Mouse (Mus musculus): ENCODE measurements around the gene Map7d1. TPM values are rescaled to one million over a fixed set of nuclear protein-coding genes. Genes with fewer than 3 reads are reported as not detected.
A peak's percentile ranks its signal among the peaks of the same experiment; 100 is the strongest.
"Not testable (repeated sequence)": the region's sequence is repeated elsewhere in the genome, so short reads cannot be mapped to it uniquely, and the experiment has no call there.

Gene Map7d1
- polyA plus RNA-seq, 1 experiment from 2014 or later, result 73.9 TPM

DNA sequence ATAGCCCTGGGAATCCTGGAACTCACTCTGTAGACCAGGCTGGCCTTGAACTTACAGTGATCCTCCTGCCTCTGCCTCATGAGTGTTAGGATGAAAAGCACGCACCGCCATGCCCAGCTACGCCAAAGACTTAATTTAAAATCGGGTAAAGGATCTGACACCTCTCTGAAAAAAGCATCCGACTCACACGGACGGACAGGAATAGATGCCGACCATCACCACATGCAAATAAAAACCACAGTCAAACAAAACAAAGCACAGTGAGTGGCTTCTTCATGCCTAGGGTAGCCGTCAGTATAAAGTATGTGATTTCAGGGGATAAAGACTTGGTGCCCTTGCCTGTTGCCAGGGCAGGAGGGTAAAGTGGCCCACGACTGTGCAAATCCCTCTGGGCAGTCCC, 36.1 kb downstream of the Map7d1 start:
- Histone ChIP-seq H3K36me3 (no peaks in the 10 kb centered on the region), H3K9me3 (replicated peaks) (no peaks in the 10 kb centered on the region), H3K4me2 (no peak overlapping the region), H3K27me3 (replicated peaks) (no peaks in the 10 kb centered on the region), H3K9ac (no peak overlapping the region), H3K27ac (ENCODE audit: poor library complexity, severe bottlenecking) (no peak overlapping the region), H3K4me3 (no peak overlapping the region), H3K4me1 (replicated peaks) (no peaks in the 10 kb centered on the region; the same call in 1 of the 2 replicates)
- 87% methylated on average over 10 of the region's 10 CpGs for WGBS
- ATAC-seq (ENCODE audit: insufficient number of reproducible peaks, low FRiP score), result no peak

DNA sequence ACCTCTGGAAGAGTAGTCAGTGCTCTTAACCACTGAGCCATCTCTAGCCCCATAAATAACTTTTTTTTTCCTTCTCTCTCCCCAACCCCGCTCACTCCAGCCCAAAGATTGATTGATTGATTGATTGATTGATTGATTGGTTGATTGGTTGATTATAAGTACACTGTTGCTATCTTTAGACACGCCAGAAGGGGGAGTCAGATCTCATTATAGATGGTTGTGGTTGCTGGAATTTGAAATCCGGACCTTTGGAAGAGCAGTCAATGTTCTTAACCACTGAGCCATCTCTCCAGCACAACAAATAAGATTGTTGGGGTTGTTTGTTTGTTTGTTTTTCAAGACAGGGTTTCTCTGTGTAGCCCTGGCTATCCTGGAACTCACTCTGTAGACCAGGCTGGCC, 36.6 kb downstream of the Map7d1 start:
- not testable (repeated sequence) for H3K9me3 ChIP-seq (replicated peaks); H3K4me3 ChIP-seq; H3K4me1 ChIP-seq (replicated peaks); H3K27ac ChIP-seq (ENCODE audit: poor library complexity, severe bottlenecking); H3K9ac ChIP-seq; H3K4me2 ChIP-seq; H3K27me3 ChIP-seq (replicated peaks); ATAC-seq (ENCODE audit: insufficient number of reproducible peaks, low FRiP score); H3K36me3 ChIP-seq
- 69% methylated on average over 3 of the region's 3 CpGs for WGBS

DNA sequence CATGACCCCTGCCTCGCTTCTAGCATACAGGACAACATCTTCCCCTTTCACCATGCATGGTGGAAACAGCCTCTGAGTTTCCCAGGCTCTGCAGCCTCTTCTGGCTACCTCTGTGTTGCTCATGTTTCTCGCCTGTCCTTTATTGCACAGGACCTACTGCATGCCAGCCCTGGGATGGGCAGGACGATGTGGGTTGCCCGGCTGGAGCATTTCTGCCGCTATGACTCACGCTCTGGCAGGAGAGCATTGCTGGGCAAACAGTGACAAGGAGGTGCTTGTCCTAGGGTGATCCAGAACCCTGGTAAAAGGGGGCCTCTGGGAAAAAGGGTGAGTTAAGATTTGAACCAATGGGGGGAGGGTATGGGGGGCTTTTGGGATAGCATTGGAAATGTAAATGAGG, 38.4 kb downstream of the Map7d1 start:
- H3K4me1 ChIP-seq (replicated peaks), result no peaks in the 10 kb centered on the region; the same call in 1 of the 2 replicates
- no peak for ATAC-seq (ENCODE audit: insufficient number of reproducible peaks, low FRiP score)
- 77% methylated on average over 6 of the region's 6 CpGs for WGBS
- H3K36me3 ChIP-seq, result no peaks in the 10 kb centered on the region
- H3K27ac ChIP-seq (ENCODE audit: poor library complexity, severe bottlenecking), result no peak overlapping the region
- H3K9ac ChIP-seq, result no peak overlapping the region
- no peak overlapping the region for H3K4me2 ChIP-seq
- H3K4me3 ChIP-seq, result no peak overlapping the region
- no peaks in the 10 kb centered on the region for H3K27me3 ChIP-seq (replicated peaks)
- H3K9me3 ChIP-seq (replicated peaks), result no peaks in the 10 kb centered on the region

DNA sequence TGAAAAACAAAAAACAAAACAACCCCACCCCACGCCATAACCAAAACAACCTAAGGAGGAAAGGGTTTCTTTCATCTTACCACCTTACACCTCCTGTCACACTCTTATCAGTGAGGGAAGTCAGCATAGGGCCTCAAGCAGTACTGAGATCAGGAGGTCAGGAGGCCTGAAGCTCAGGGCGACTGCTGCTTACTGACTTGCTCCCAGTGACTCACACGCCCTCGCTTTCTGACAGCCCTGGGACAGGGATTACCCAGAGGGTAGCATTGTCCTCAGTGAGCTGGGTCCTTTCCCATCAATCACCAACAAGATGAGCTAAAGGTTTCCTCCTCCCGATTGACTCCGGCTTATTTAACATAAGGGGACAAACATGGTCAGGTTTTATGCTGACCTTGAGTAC, 49.1 kb downstream of the Map7d1 start:
- Histone ChIP-seq H3K4me1 (replicated peaks) (peaks cover 16% of the 10 kb centered on the region), H3K4me2 (no peak overlapping the region), H3K4me3 (no peak overlapping the region), H3K9me3 (replicated peaks) (no peaks in the 10 kb centered on the region), H3K27me3 (replicated peaks) (no peaks in the 10 kb centered on the region), H3K27ac (ENCODE audit: poor library complexity, severe bottlenecking) (no peak overlapping the region), H3K9ac (no peak overlapping the region), H3K36me3 (no peaks in the 10 kb centered on the region)
- no peak for ATAC-seq (ENCODE audit: insufficient number of reproducible peaks, low FRiP score)
- 47% methylated on average over 6 of the region's 6 CpGs for WGBS

DNA sequence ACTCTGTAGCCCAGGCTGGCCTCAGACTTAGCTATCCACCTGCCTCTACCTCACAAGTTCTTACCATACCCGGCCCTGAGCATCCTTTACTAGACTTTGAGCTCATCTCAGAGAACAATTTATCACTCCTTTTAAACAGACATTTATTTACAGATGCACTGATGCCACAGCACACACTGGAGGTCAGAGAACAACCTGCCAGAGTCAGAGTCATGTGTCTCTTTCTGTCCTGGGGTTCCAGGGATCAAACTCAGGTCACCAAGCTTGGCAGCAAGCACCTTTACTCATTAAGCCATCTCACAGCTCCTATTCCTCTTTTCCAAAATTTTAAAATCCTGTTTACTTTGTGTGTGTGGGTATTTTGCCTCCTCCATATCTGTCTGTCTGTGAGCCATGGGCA, 50.8 kb downstream of the Map7d1 start:
- no peak for ATAC-seq (ENCODE audit: insufficient number of reproducible peaks, low FRiP score)
- Histone ChIP-seq H3K4me1 (replicated peaks) (peaks cover 23% of the 10 kb centered on the region), H3K27me3 (replicated peaks) (no peaks in the 10 kb centered on the region), H3K4me3 (no peak overlapping the region), H3K9me3 (replicated peaks) (no peaks in the 10 kb centered on the region), H3K9ac (no peak overlapping the region), H3K27ac (ENCODE audit: poor library complexity, severe bottlenecking) (no peak overlapping the region), H3K4me2 (no peak overlapping the region), H3K36me3 (no peaks in the 10 kb centered on the region; the same call in 1 of the 2 replicates)
- 50% methylated on average over 1 of the region's 1 CpGs for WGBS

DNA sequence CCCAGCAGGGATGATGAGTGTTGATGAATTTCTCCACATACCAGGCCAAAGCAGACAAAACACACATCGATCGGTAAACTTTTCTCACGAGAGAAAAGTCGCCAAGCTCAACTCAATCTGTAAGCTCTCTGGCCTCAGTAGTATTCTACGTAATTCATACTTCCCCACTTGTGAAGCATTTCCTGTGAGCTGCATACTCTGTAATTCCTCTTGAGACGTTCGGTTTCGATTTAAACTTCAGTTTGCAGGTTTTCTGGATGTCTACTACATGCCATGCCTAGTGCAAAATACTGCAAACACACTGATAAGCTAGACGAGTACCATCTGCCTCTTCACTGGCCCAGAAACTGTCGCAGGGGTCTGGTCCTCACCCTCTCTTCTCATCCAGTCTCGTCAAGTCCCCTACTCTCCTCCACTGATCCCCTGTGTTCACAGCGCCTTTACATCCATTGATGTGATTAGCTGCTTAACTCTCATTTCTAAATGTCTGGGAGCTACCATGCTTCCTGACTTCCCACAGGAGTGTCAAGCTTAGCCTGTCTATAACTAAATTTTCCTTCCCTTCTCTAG, 51.4 kb downstream of the Map7d1 start:
- no peak overlapping the region for H3K9ac ChIP-seq
- no peak overlapping the region for H3K4me2 ChIP-seq
- 69% methylated on average over 12 of the region's 12 CpGs for WGBS
- H3K36me3 ChIP-seq, result no peaks in the 10 kb centered on the region; the same call in 1 of the 2 replicates
- ATAC-seq (ENCODE audit: insufficient number of reproducible peaks, low FRiP score), result no peak
- H3K27me3 ChIP-seq (replicated peaks), result no peaks in the 10 kb centered on the region
- H3K4me1 ChIP-seq (replicated peaks), result peaks cover 29% of the 10 kb centered on the region
- H3K9me3 ChIP-seq (replicated peaks), result no peaks in the 10 kb centered on the region
- H3K4me3 ChIP-seq, result no peak overlapping the region
- no peak overlapping the region for H3K27ac ChIP-seq (ENCODE audit: poor library complexity, severe bottlenecking)

DNA sequence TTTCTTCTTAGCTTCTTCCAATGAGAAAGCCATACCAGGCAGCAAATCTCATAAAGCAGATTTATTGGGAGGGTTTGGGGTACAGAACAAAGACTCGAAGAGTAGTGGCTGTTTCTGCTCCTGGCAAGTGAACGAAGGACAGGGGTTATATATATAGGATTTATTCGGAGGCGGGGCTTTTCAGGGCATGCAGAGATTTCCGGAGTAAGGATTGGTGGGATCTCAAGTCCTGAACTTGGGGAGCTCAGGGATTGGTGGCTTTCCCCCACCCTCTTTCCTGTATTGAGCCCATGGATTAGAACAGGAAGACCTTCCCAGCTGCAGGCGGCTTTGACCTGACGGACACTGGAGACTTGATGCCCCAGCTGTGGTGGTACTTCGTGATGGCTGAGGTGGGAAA, 52.1 kb downstream of the Map7d1 start:
- H3K27me3 ChIP-seq (replicated peaks), result no peaks in the 10 kb centered on the region
- peaks cover 3% of the 10 kb centered on the region; the same call in 1 of the 2 replicates for H3K36me3 ChIP-seq
- no peak overlapping the region for H3K9ac ChIP-seq
- H3K4me2 ChIP-seq, result no peak overlapping the region
- H3K4me1 ChIP-seq (replicated peaks), result peaks cover 32% of the 10 kb centered on the region
- no peak overlapping the region for H3K4me3 ChIP-seq
- H3K27ac ChIP-seq (ENCODE audit: poor library complexity, severe bottlenecking), result 0 out of 2 replicates have a peak overlapping the region, but pooled peaks have one; percentile 87
- WGBS, result 83% methylated on average over 8 of the region's 8 CpGs
- no peaks in the 10 kb centered on the region for H3K9me3 ChIP-seq (replicated peaks)
- no peak for ATAC-seq (ENCODE audit: insufficient number of reproducible peaks, low FRiP score)

DNA sequence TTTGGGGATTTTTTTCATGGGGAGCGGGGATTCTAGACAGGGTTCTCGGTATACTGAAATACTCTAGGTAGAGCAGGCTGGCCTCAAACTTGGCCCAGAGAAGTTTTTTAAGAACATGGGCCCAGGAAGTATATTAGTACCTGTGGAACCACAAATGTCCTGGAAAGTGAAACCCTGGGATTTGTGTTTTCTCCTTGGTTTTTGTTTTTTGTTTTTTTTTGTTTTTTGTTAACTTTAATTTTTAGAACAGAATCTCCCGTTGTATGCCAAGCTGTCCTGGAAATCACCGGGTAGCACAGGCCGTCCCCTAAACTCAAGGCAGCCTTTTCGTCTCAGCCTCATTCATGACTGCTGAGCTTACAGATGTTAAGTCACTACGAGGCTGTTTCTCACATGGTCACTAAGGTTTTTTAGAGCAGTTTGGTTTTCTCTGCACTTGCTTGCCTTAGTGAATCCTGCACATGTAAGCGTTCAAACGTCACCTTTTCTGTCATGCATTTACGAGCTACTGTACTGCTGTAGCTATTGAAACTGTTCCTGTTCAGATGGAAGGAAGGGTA, 52.7 kb downstream of the Map7d1 start:
- no peak for ATAC-seq (ENCODE audit: insufficient number of reproducible peaks, low FRiP score)
- H3K4me3 ChIP-seq, result peak overlapping the region; percentile 72
- H3K27me3 ChIP-seq (replicated peaks), result no peaks in the 10 kb centered on the region

DNA sequence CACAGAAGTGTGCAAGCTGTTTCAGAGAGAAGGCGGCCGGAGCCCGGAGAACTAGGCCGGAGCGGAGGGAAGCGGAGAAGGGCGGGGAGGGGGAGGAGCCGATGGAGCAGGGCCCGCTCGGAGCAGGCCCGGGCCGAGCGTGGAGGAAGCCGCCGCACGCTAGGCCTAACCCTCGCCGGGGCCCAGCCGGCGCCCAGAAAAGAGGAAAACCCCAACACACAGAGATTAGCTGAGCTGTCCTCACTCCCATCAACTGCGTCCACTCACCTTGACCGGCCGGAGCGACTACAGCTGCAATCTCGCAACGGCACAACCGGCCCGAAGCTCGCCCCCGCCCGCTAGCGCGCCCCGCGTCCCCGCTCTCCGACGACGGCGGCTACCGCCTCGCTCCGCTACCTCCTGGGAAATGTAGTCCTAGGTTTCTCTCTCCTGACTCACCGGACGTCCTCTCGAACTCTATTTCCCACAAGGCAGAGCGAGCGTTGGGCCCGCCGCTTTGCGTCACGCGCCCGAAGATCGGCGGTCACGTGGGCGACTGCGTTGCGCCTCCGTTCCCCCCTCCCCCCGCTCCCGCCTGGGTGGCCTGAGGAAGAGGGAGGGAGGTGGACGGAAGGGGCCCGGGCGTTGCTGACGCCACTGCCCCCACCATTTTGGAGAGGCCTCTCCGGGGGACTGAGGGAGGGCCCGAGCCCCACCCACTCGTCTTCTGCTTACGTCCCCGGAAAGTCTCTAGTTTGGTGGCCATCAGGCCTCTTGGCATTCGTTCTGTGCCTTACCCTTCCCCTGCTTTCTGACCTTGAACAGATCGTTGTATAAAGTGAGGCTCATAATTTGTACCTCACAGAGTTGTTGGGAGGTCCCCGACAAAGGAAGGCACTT, 53.6 kb downstream of the Map7d1 start, which contains the start of gene Thrap3:
Gene Thrap3, minus strand, starts transcription at position 458 of the 879 bp plus-strand sequence.
- H3K9ac ChIP-seq, result peak within 1 kb of the TSS; percentile 89
- peak within 1 kb of the TSS; percentile 79 for H3K4me2 ChIP-seq
- peak within 1 kb of the TSS; percentile 72 for H3K4me3 ChIP-seq
- no peaks in the 10 kb centered on the region for H3K27me3 ChIP-seq (replicated peaks)
- no peaks in the 10 kb centered on the region for H3K9me3 ChIP-seq (replicated peaks)
- under 1% methylated on average over 75 of the region's 75 CpGs for WGBS
- peak; percentile 98 for ATAC-seq (ENCODE audit: insufficient number of reproducible peaks, low FRiP score)
- H3K4me1 ChIP-seq (replicated peaks), result peaks cover 43% of the 10 kb centered on the region
- peaks cover 3% of the 10 kb centered on the region; the same call in 1 of the 2 replicates for H3K36me3 ChIP-seq
- peak within 1 kb of the TSS; percentile 98 for H3K27ac ChIP-seq (ENCODE audit: poor library complexity, severe bottlenecking)

More for the DNA sequence above, 52.7 kb downstream of the Map7d1 start:
- Histone ChIP-seq H3K9me3 (replicated peaks) (no peaks in the 10 kb centered on the region), H3K27ac (ENCODE audit: poor library complexity, severe bottlenecking) (peak overlapping the region; percentile 87), H3K9ac (peak overlapping the region; percentile 89), H3K4me2 (peak overlapping the region; percentile 63), H3K36me3 (peaks cover 3% of the 10 kb centered on the region; the same call in 1 of the 2 replicates), H3K4me1 (replicated peaks) (peaks cover 36% of the 10 kb centered on the region)
- WGBS, result 78% methylated on average over 10 of the region's 10 CpGs

DNA sequence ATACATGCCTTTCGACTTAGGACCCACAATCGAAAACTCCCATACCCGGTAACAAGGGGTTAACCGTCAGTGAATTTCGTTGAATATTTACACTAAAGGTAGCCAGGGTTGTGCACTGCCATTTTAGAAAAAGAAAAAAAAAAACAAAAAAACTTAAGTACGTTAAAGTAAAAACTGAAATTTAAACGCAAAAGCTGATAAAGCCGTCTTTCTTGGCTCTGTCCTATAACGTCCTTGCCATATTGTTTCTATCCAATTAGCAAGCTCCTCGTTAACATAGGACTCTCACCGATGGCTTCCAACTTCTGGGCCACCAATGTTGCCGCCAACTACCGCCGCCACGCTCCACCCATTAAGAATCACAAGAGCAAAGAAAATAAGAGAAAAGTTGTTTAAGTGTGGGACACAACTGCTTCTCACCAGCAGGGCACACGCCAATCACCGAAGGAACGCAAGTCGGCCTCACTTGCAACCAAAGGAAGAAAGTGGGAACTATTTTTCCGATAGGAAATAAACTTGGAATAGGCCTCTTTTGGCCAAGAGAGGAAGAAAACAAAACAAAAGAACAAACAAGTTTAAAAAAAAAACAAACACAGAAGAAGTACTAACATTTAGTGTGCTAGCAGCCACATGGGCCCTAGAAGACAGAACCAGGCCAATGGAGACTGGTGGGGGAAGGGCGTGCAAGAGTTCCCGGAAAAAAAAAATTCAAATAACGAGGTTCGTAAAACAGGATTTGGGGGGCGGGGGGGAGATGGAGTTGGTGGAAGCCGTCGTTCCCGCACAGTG, 54.4 kb downstream of the Map7d1 start:
- under 1% methylated on average over 28 of the region's 28 CpGs for WGBS
- no peak for ATAC-seq (ENCODE audit: insufficient number of reproducible peaks, low FRiP score)
- Histone ChIP-seq H3K9me3 (replicated peaks) (no peaks in the 10 kb centered on the region), H3K27ac (ENCODE audit: poor library complexity, severe bottlenecking) (peak overlapping the region; percentile 98), H3K27me3 (replicated peaks) (no peaks in the 10 kb centered on the region), H3K4me3 (peak overlapping the region; percentile 72), H3K9ac (peak overlapping the region; percentile 89), H3K36me3 (peaks cover 3% of the 10 kb centered on the region), H3K4me1 (replicated peaks) (peaks cover 48% of the 10 kb centered on the region), H3K4me2 (peak overlapping the region; percentile 79)

All from heart, embryonic 12.5 days (tissue).